8 mouse cellular contexts compared by ENCODE assay signal in the genomic region with DNA sequence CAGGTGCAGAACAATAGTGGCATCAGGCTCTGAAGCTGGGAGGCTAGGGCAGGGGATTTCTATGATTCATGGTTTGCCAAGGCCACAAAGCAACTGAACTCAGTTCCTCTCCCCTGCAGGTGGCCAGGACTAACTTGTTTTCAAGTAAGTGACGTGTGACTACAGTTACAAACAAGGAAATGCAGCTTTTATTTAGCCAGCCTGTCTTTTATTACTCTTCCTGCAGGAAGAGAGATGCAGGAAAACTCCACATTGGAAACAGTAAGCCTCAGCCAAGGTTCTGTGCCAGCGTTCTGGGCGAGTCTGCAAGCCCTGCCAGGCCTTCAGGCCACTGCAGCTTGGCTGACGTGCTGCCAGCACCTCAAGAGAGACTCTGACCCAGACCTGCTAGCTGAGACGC. TPM values are rescaled to one million over a fixed set of nuclear protein-coding genes. Genes with fewer than 3 reads are reported as not detected.
A peak's percentile ranks its signal among the peaks of the same experiment; 100 is the strongest.
DNase-seq lines count a peak whose midpoint lies in the region; ATAC-seq lines count a peak whose summit lies in the region.

No protein-coding gene starts in this region.

- no peak for ATAC-seq in kidney, embryonic 14.5 days (ENCODE audit: low FRiP score, low TSS enrichment)

- no peaks in the 10 kb centered on the region for H3K4me1 ChIP-seq in kidney, embryonic 14.5 days (ENCODE audit: control insufficient read depth, insufficient read depth, low read length)

- no peak overlapping the region for H3K4me2 ChIP-seq in kidney, embryonic 14.5 days (replicated peaks; ENCODE audit: low read depth, low read length)

- no peak overlapping the region for H3K9ac ChIP-seq in kidney, embryonic 14.5 days (ENCODE audit: low read depth, low read length)

- H3K27ac ChIP-seq in kidney, embryonic 14.5 days (ENCODE audit: low read depth, low read length): no peak overlapping the region

- peak; percentile 35 for DNase-seq in kidney, adult 18-20 months
- peak; percentile 34 to 80 for DNase-seq in adrenal gland, adult (ENCODE audit: inconsistent age in 2 of 2, low spot score in 1 of 2)
- peak; percentile 84 to 92 for DNase-seq in cerebellum, postnatal 25 days
- peak; percentile 15 to 49 for DNase-seq in kidney, adult 8-10 months
- DNase-seq in ovary, postnatal 14 days (ENCODE audit: low spot score): peak; percentile 16
- peak; percentile 50 for DNase-seq in thymus, postnatal 4 days
- DNase-seq in liver: no peak

- H3K4me3 ChIP-seq in kidney, embryonic 14.5 days (ENCODE audit: low read length): no peak overlapping the region

- WGBS in kidney, embryonic 14.5 days: 32% methylated on average over 5 of the region's 5 CpGs

- H3K9me3 ChIP-seq in kidney, embryonic 14.5 days (ENCODE audit: control insufficient read depth, low read length): no peaks in the 10 kb centered on the region

- H3K36me3 ChIP-seq in kidney, embryonic 14.5 days (ENCODE audit: control insufficient read depth, insufficient read depth, low read length): no peaks in the 10 kb centered on the region

- H3K27me3 ChIP-seq in kidney, embryonic 14.5 days (ENCODE audit: control insufficient read depth, insufficient read depth, low read length): no peaks in the 10 kb centered on the region

RNA-seq across cellular contexts. Expression of a gene that starts 34.3 kb away (rescaled TPM):
- 2.0 and 2.7 TPM in 2 replicates for polyA plus RNA-seq in kidney, embryonic 14.5 days (2014; fragmentation: Nextera tagmentation; extraction: Ambion mirVana)
